Mouse (Mus musculus) right cerebral cortex, postnatal 36 days (tissue): ENCODE measurements at regions not wholly inside any gene's neighbourhood (a gene's known extent, or its start where the extent isn't known, plus 50 kb on each side); places are given as distances from the start of the nearest gene placed in this dataset.
"Not testable (repeated sequence)": the region's sequence is repeated elsewhere in the genome, so short reads cannot be mapped to it uniquely, and the experiment has no call there.

ENCODE experiments used
- DNase-seq, 2 experiments: peaks; one replicate each; pipeline ENCODE4 v3.0.0; 2022; ENCODE audit warnings: low spot score in 2 of 2, mixed read lengths in 1 of 2

- DNase-seq, result no peak
Observed at GRCm38 (mm10) chr13:103622324-103622723, 152.1 kb downstream of the Srek1 start.

GRCm38 (mm10) chr13:103620958-103621357 is 153.4 kb downstream of the Srek1 start:
- DNase-seq, result not testable (repeated sequence)

GRCm38 (mm10) chr13:103613333-103613725 is 161.1 kb downstream of the Srek1 start:
- DNase-seq, result no peak

- DNase-seq, result no peak
Observed at GRCm38 (mm10) chr13:103612720-103613332, 161.6 kb downstream of the Srek1 start.

GRCm38 (mm10) chr13:103602302-103602701 is 172.1 kb downstream of the Srek1 start:
- DNase-seq, result no peak

- DNase-seq, result no peak
Observed at GRCm38 (mm10) chr13:103592371-103592770, 182.0 kb downstream of the Srek1 start.

- no peak for DNase-seq
Observed at GRCm38 (mm10) chr13:103591874-103592273, 182.5 kb downstream of the Srek1 start.

- not testable (repeated sequence) for DNase-seq
Observed at GRCm38 (mm10) chr13:103591381-103591780, 183.0 kb downstream of the Srek1 start.

- no peak for DNase-seq
Observed at GRCm38 (mm10) chr13:103589646-103590045, 184.8 kb downstream of the Srek1 start.

GRCm38 (mm10) chr13:103576856-103577255 is 197.6 kb downstream of the Srek1 start:
- DNase-seq, result no peak

- no peak for DNase-seq
Observed at GRCm38 (mm10) chr13:103564715-103565114, 209.7 kb downstream of the Srek1 start.

- no peak for DNase-seq
Observed at GRCm38 (mm10) chr13:103561795-103562705, 212.4 kb downstream of the Srek1 start.

GRCm38 (mm10) chr13:103558915-103559314 is 215.5 kb downstream of the Srek1 start:
- no peak for DNase-seq

GRCm38 (mm10) chr13:103539577-103539976 is 205.3 kb upstream of the Mast4 start:
- DNase-seq, result no peak

GRCm38 (mm10) chr13:103513825-103514224 is 179.5 kb upstream of the Mast4 start:
- DNase-seq, result no peak

GRCm38 (mm10) chr13:103512476-103512875 is 178.2 kb upstream of the Mast4 start:
- DNase-seq, result no peak

- no peak for DNase-seq
Observed at GRCm38 (mm10) chr13:103504987-103505386, 170.7 kb upstream of the Mast4 start.

- DNase-seq, result no peak
Observed at GRCm38 (mm10) chr13:103499376-103499775, 165.1 kb upstream of the Mast4 start.

- DNase-seq, result no peak
Observed at GRCm38 (mm10) chr13:103494371-103494770, 160.1 kb upstream of the Mast4 start.

- no peak for DNase-seq
Observed at GRCm38 (mm10) chr13:103493567-103493966, 159.3 kb upstream of the Mast4 start.

- no peak for DNase-seq
Observed at GRCm38 (mm10) chr13:103490049-103490448, 155.8 kb upstream of the Mast4 start.

- DNase-seq, result no peak
Observed at GRCm38 (mm10) chr13:103484092-103484491, 149.8 kb upstream of the Mast4 start.

- DNase-seq, result no peak
Observed at GRCm38 (mm10) chr13:103483392-103483791, 149.1 kb upstream of the Mast4 start.
